Mouse (Mus musculus) left cerebral cortex, postnatal 36 days (tissue): ENCODE results near the gene Rab14. TPM values are rescaled to one million over a fixed set of nuclear protein-coding genes. Genes with fewer than 3 reads are reported as not detected.

Experiments
- DNase-seq, 2 experiments: peaks; one replicate each; pipeline ENCODE4 v3.0.0; 2021 to 2022; ENCODE audit warnings: low spot score in 2 of 2, mixed read lengths in 1 of 2
- intact Hi-C: fragments of 180-260 bp; cut with DNase I; formaldehyde crosslinking; loops from one replicate; pipeline ENCODE4 v1.15.1; 2025
- total RNA-seq, 2 experiments: library from RNA; stranded (reverse); gene quantifications; 2 replicates each; pipeline ENCODE4 v1.2.3; 2021

Rab14 gene
- 100 to 1,000 TPM; 224 to 235 TPM for total RNA-seq

DNA sequence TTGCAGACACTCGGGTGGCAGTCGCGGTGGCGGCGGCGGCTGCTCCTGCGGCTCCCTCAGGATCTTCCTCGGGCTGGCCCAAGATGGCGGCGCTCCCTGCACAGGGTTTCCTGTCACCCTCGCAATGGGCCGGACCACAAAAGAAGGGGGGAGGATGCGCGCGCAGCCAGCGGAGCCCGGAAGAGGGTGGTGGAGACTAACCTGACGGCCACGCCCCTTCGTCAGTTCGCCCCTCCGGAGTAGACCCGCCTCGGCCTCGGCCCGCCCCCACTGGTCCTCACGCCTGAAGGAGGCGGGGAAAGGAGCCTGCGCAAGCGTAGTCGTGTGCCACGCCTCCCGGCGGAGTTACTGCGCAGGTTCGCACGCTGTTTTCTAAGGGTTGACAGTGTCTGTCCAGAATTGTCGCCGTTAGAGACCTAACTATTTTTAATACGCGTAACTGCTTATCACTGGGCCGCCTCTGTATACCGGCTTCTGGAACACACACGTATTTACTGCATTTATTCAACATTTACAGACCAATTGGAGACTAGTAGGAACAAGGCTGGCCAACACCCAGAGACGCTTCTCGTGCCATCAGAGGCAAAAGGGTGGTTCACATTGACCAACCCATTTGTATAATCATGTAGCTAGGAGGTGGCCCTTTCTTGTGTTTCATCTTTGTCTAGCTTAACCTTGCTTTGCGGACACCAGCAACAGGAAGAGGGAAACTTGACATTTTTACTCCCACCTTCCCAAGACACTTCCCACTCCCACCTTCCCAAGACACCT lies at the start of gene Rab14:
TSS of gene Rab14 (minus strand) at position 223 of the 771 bp plus-strand sequence.
- intact Hi-C loops = no loop called here
- peak; percentile 99 to 100 for DNase-seq

DNA sequence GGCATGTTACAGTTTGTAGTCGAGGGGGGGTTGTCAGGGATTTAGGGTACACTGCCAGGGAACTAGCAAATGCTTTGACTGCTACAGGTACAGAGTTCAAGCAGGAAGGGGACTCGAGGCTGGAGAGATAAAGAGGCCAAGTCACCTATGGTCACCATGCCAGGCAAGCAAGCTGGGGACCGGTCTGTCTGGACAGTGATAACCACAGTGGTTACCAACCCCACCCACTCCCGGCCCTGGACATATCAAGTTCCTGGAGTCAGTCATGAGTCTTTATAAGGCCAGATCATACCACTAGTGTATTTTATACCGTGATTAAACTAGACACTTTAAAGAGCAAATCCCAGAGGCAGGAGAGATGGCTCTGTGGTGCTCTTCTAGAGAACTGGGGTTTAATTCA lies 46.8 kb upstream of the Rab14 start:
- intact Hi-C loops = no loop called here
- DNase-seq = no peak

DNA sequence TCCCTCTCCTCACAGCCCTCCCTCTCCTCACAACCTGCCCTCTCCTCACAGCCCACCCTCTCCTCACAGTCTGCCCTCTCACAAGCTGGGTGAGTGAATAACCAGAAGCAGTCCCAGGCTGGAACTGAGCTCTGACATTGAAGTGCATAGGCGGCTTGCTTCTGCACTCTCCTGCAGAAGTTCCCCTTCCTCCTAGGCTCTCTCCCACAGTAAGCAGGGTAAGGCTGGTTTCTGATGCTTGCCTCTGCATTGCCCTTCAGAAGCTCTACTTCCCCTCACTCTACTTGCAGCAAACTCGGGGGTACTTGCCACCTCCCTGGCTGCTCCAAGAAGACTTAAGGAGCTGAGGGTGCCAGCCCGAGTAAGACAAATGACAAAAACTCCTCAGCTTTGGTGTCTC lies 43.3 kb upstream of the Rab14 start:
- no peak for DNase-seq
- intact Hi-C loops = no loop called here

DNA sequence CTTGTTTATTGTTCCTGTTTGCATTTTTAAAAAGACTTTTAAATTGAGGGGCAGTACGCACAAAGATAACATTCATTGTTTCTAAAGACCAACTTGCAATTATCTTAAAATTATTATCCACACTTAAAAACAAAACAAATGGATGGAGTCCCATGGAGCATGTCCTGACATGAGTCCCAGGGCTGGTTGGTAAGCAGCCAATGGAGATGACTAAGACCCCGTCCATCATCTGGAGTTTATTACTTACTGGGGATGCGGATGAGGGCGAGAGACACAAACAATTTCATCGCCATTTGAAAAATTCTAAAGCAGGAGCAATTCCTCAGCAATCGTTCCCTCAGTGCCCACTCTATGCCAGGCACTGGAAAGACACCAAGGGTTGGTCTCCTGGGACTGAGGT lies 34.1 kb upstream of the Rab14 start:
- intact Hi-C loops = no loop called here
- DNase-seq = no peak

DNA sequence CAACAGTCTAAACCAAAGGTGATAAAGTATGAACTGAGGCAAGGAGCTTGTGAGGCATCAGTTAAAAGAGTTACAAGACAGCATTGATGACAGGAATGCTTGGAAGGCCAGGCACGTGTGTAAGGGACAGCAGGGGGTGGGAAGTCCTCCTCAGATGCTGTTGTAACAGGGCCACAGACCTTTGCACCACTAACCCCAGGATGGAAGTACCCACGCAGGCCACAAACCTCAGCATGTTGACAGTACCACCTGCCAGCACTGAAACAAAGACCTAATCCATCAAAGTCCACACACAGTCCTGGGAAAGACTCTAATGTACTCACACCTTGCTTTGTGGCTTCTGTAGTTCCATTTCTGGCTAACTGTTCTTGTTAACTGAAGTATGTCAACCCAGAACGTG lies 33.0 kb upstream of the Rab14 start:
- DNase-seq = no peak
- intact Hi-C loops = no loop called here

DNA sequence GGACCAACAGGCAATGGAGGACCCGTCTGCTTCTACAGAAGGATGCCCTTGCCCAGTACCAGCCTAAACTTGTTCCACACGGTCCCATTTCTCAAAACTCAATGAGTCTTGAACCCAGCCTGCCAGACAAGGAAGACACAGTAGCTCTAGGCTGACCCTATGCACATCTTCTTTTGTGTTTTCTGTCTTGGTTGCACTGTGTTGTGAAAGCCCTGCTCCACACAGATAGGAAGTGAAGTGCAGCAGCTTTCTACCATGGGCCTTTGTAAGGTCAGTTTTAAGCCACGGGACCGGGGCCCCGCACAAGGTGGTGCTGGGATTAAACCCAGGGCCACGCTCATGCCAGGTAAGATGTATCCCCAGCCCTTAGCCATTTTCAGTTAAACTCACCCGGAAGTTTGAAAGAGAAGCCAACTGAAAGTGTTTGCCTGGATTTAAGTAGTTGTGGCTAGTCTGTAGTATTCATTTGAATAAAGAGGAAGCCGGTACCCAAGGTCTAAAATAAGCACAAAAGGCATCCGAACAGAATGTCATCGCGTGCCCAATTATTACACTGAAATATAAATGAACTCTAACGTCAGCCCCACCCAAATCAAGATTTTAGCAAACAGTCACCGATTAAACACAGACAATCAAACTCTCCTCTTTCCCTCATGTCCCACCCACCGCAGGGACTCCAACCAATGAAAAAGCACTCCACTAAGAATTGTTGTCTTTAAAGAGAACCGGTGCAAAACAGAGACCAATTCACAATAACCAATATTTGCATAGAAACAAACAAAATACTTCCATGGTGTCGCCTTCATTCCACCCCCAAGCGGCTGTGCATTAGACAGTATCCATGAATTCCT lies 31.9 kb upstream of the Rab14 start:
- intact Hi-C loops = no loop called here
- DNase-seq = no peak

DNA sequence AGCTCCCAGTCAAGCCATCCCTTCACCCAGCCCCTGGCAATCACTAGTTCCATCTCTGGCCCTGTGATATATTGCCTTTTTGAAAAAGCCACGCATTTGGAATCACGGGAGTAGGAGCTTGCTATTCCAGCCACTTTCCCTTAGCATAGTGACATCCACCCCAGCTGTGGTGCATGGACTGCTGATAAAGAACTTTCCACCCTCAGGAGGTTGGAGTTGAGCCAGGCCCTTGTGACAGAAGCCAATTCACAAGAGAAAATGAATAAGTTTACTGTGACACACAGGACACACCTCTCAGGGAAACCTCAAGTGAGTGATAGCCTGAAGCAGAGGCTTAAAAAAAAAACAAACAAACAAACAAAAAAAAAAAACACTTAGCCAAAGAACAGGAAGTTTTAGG lies 31.0 kb upstream of the Rab14 start:
- intact Hi-C loops = no loop called here

DNA sequence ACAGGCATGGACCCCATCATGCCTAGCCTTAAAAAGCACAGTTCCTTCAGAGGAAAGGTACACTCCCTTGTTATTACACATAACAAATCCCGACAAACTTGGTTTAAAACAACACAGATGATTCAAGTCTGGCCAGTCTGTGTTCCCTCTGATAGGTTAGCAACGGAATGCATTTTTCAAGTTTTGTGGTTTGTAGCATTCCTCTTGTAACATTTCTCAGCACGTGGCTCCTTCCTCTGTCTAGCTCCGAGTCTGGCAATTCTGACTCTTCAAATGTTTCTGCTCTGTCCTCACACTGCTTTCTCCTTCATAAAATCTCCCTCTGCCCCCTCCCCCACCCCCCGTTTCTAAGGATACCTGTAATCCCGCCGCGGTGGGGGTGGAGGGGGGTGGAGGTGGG lies 29.3 kb upstream of the Rab14 start:
- intact Hi-C loops = no loop called here
- DNase-seq = no peak

More for the DNA sequence above, 31.0 kb upstream of the Rab14 start:
- DNase-seq = no peak

DNA sequence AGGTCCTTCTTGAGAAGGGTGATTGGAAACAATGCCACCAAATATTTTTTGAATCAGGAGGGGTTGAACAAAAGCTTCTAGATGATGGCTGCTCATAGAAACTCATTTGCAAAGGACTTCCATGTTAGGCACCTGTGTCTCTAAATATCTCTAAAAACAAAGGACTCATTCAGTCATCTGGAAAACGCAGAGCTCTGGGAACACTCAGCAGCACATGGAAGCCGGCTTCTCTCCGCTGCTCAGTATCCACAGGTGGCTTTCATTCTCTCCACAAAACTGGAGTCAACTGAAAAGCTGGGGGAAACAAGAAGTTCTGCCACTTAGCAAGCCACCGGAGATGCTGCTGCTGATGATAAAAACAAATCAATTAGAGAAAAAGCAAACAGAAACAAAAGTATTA lies 27.2 kb upstream of the Rab14 start:
- intact Hi-C loops = no loop called here
- DNase-seq = no peak

DNA sequence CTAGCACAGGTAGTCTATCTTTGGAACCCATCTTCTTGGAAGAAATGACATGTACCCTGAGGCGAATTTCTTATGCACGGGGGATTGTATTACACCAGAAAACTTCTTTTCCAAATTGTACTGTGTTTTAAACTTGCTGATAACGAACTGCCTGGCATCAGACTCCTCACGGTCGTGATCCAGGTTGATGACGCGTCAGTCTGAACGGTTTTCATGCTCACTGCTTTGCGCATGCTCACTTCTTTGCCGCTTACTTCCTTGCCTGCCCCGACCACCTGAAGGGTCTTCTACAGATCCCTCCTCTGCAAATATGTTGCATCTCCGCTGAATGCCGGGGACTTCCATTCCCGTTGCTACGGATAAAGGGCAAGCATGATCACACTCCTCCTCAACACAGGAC lies 23.4 kb upstream of the Rab14 start:
- no peak for DNase-seq
- intact Hi-C loops = no loop called here

DNA sequence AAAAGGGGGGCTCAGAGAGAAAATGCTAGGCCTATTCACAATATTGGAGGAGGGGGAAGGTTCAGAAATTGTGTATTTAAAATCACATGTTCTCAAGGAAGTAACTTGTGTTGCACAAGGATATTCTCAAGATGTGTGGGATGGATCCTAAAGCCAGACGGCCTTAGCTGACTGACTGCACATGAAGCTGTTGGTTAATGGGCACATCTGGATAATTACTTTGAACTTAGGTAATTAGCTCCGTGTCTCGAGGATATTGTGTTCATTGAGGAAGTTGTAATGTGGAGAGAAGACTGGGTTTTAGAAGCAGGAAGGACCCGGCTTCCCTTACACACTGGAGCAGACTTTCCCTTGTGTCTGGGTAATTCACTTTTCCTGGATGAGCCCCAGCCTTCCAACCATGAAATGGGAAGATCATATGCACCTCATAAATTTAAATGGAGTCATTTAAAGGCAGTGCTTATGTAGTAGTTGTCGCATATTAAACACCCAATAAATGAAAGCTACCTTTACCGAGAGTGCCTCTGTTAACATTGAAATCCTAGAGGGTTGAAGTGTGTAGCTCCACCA lies 22.0 kb upstream of the Rab14 start:
- intact Hi-C loops = no loop called here
- DNase-seq = no peak

DNA sequence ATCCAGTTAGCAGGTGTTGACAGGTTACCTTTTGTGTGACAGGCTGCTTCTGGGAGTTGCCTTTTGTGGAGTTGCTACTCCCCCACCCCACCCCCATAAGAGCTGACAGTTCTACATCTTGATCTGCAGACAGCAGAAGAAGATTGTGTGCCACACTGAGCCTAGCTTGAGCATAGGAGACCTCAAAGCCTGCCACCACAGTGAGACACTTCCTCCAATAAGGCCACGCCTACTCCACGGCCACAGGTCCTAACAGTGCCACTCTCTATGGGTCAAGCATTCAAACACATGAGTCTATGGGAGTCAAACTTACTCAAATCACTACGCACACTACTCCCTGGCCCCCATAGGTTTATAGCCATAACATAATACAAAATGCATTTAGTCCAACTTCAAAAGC lies 17.8 kb upstream of the Rab14 start:
- no peak for DNase-seq
- intact Hi-C loops = no loop called here

DNA sequence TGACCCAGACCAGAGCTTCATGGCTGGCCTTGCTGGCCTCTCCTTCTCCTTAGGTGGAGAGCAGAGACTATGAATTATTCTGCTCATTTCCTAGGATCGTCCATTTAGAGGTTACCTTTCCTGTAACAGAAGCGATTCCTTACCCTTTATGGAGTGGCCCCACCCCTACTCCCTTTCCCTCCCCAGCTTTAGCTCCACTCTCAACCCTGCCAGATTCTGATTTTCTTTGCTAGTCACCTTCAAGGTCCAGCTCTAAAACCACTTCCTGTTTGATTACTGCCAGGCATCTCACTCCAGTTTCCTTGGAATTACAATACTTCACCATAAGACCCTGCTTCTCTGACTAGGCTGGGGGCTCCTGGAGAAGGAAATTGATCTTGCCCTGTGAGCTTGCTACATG lies 15.8 kb upstream of the Rab14 start:
- intact Hi-C loops = no loop called here

DNA sequence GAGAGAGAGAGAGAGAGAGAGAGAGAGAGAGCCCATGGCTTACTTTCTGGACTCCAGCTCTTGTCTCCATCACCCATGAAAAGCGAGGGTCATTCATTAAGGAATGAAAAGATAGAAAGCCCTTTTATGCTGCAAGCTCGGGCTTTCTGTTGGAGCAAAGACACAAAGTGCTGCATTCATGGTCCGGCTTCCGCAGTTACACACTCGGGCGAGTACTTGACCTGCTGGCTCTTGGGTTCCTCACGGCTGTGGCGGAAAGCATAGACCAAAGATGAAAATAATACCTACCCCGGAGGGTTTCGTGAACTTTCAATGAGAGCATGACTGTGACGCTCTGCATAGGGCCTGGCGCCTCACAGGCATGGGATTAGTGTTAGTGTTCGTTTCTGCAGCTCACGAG lies 14.4 kb upstream of the Rab14 start:
- intact Hi-C loops = loop anchor here (2.0 kb wide), 1 partner anchor 55 kb away; no protein-coding TSS in a partner anchor
- DNase-seq = peak in 1 of 2 experiments; percentile 13

More for the DNA sequence above, 15.8 kb upstream of the Rab14 start:
- DNase-seq = no peak

DNA sequence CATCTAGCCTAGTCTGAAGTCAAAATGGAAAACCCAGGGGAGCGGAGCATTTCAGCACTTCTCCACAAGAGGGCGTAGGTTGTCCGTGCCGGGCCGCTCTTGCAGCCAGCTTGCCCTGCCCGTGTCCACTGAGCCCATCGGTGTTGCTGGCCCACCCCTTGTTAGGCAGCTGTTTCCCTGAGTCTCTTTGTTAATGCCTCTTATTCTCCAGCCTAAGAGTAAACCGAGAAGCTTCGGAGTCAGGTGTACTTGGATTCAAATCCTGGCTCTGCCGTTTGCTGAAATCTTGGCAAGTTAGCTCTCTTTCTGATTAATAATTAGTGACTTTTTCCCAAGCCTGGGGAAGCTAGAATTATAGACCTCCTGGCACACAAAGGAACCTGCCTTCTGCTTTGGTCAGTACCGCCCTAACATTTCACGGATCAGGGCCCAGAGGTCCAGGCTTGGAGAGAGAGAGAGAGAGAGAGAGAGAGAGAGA lies 14.0 kb upstream of the Rab14 start:
- DNase-seq = peak; percentile 82 to 84
- intact Hi-C loops = loop anchor here (2.0 kb wide), 1 partner anchor 56 kb away; no protein-coding TSS in a partner anchor

DNA sequence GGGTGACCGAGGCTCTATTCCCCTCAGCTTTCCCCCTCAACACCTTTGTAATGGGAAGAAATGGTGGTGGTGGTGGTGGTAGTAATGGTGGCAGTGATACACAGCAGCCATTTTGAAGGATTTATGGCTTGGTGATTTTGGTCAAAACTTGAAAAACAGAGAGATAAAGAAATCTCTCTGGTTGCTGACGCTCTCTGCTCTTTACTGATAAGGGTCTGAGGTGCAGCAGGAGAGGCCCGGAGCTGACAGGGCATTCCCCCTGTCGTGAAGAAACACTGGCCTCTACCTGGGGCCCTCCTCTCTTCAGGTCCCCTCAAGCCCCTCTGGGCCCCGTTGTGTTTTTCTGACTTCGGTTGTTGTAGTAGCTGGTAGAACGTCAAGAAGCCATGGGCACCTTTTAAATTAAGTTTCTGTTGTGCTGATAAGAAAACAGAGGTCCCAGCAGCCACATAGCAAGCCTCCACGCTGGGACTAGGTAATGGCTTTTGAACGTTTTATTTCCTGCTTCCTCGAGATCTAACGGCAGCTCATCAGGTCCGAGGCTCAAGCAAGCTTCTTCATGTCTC lies 12.5 kb upstream of the Rab14 start:
- intact Hi-C loops = no loop called here

DNA sequence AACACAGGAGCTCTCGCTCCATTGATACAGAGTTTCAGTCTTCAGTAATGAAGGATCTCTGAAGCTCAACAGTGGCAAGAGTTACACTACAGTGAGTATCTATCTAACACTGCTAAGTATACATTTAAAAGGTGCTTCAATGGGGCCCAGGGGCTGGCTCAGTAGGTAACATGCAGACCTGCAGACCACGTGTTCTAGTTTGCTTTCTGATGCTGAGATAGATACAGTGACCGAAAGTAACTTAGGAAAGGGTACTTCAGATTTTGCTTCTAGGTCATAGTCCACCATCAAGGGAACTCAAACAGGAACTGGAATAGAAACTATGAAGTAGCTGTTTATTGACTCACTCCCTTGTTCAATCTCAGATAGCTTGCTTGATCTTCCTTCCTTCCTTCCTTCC lies 10.8 kb upstream of the Rab14 start:
- no peak for DNase-seq
- intact Hi-C loops = no loop called here

More for the DNA sequence above, 12.5 kb upstream of the Rab14 start:
- DNase-seq = no peak

DNA sequence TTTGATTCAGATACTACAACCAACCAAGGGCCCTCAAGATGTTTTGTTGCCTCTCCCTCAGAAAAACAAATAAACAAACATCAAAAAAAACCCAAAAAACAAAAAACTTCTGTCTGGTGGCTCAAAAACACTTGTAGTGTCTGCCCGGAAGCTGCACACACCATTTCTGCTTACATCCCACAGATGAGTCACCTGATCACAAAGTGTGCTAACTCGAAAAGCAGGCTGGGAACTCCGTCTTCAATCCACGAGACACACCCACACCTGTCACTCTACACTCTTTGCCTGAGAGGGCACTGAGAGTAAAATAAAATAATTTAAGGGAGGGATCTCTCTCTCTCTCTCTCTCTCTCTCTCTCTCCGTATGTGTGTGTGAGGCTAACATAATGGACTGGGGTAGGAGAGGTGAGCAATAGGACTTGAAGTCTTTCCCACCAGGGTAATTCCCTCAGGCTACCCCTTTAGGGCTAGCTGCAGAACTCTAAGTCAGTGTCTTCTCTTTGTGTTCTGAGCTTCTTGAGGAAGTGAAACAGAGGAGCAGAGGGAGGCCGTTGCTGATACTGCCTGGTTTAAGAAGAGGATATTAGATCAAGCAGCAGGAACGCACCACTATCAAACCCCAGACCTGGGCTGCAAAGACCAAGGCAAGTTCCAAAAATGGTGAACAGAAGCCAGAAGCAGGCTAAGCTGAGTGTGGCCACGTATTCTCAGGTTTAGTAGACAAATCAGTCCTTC lies 8.2 kb upstream of the Rab14 start:
- no peak for DNase-seq
- intact Hi-C loops = no loop called here

DNA sequence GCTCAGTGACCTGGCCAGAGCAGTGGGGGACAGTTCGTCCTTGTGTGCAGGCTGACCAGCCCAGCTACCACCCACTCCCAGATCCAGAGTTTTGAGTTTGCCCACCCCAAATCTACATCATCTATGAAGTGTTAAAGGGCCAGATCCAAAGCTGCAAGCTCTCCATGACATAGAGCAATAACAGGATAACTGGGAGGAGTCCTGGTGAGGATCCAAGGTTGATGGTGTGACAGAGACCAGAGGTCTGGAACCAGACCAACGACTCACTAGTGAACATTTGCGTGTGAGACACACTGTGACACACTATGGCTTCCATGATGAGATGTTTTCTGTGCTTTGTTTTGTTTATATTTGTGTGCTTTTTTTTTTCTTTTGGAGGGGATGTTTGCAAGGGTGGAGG lies 7.1 kb upstream of the Rab14 start:
- intact Hi-C loops = no loop called here
- no peak for DNase-seq
